Mouse (Mus musculus): Measurements from ENCODE around the gene Slc35f2. TPM values are rescaled to one million over a fixed set of nuclear protein-coding genes. Genes with fewer than 3 reads are reported as not detected.

Slc35f2 gene
- total and polyA plus RNA-seq, 3 experiments: 0.33 TPM; not detected in 2

DNA sequence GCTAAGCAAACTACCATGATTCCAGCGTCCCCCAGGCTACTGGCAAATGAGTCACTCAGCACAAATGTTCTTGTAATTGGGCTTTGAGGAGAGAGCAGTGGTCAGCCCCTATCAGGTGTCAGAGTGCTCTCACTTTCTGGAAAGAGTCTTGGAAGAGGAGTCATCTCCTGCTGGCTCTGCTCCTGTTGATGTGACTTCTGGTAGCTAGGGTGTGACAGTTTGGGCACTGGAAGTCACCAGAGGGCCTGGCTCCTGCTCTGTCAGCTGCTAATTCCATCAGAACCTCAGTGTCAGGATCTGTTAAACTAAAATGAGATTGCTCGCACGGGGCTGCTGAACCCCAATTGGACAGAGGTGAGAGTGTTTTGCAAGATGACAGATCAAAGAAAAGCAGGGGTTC lies 63.7 kb downstream of the Slc35f2 start:
- H3K36me3 ChIP-seq (replicated peaks): no peaks in the 10 kb centered on the region
- no peaks in the 10 kb centered on the region for H3K4me1 ChIP-seq (ENCODE audit: insufficient read depth, low read depth, low read length)
- TF ChIP-seq CTCF (IDR thresholded peaks at IDR 0.05; ENCODE audit: low read depth, low read length) (no peak), GATA2 (IDR thresholded peaks at IDR 0.05; ENCODE audit: borderline replicate concordance, low read depth, low read length) (no peak), TAL1 (conservative IDR thresholded peaks at IDR 0.05; ENCODE audit: low read depth, low read length) (no peak), POLR2AphosphoS5 (IDR thresholded peaks at IDR 0.05; ENCODE audit: insufficient replicate concordance, low read depth, low read length) (no peak), GATA1 (IDR thresholded peaks at IDR 0.05; ENCODE audit: borderline replicate concordance, low read length) (no peak)
- no peaks in the 10 kb centered on the region for H3K9me3 ChIP-seq (replicated peaks)
- no peak for DNase-seq (ENCODE audit: low spot score)
- H3K27me3 ChIP-seq (ENCODE audit: insufficient read depth, low read length): no peaks in the 10 kb centered on the region; the same call in 1 of the 2 replicates
- ATAC-seq (ENCODE audit: extremely low read depth, insufficient number of reproducible peaks, low FRiP score, poor library complexity, severe bottlenecking): no peak
- H3K4me3 ChIP-seq (ENCODE audit: low read depth, low read length): no peak overlapping the region

DNA sequence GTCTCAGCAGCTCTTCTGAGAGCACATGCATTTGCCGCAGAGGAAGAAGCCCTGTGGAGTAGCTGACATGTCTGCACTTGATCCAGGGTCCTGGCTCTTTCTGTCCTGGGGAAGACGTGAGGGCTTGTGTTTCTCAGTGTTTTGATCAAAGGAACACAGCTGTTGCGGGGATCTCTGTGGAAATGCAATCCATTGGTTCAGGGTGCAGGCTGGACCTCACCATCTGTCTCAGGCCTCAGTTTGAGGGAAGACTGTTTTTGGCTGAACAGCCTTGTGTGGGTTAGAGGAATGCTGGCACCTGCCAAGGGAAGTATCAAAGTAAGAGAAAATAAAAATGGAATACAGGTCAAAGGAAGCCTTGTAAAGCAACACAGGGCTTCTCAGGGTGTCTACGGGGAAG lies 64.6 kb downstream of the Slc35f2 start:
- Histone ChIP-seq H3K36me3 (replicated peaks) (no peaks in the 10 kb centered on the region), H3K27me3 (ENCODE audit: insufficient read depth, low read length) (no peaks in the 10 kb centered on the region; the same call in 1 of the 2 replicates), H3K4me3 (ENCODE audit: low read depth, low read length) (no peak overlapping the region), H3K4me1 (ENCODE audit: insufficient read depth, low read depth, low read length) (no peaks in the 10 kb centered on the region), H3K9me3 (replicated peaks) (no peaks in the 10 kb centered on the region)
- TF ChIP-seq TAL1 (conservative IDR thresholded peaks at IDR 0.05; ENCODE audit: low read depth, low read length) (no peak), POLR2AphosphoS5 (IDR thresholded peaks at IDR 0.05; ENCODE audit: insufficient replicate concordance, low read depth, low read length) (no peak), GATA1 (IDR thresholded peaks at IDR 0.05; ENCODE audit: borderline replicate concordance, low read length) (no peak), CTCF (IDR thresholded peaks at IDR 0.05; ENCODE audit: low read depth, low read length) (no peak), GATA2 (IDR thresholded peaks at IDR 0.05; ENCODE audit: borderline replicate concordance, low read depth, low read length) (no peak)
- no peak for ATAC-seq (ENCODE audit: extremely low read depth, insufficient number of reproducible peaks, low FRiP score, poor library complexity, severe bottlenecking)
- no peak for DNase-seq (ENCODE audit: low spot score)

DNA sequence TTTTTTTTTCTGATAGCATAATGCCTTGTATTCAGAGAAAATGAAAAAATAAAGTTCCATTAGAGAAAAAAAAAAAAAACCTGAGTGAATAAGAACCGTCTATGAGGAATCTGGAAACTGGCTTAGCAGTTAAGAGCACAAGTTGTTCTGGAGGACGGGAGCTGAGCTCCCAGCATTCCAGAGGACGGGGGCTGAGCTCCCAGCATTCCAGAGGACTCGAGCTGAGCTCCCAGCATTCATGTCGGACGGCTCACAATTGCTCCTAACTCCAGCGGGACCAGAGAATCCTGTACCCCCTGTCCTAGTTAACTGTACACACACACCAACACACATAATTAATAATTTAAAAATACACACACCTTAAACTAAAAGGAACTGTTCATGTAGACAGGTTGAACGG lies 67.5 kb downstream of the Slc35f2 start:
- H3K4me1 ChIP-seq (ENCODE audit: insufficient read depth, low read depth, low read length): no peaks in the 10 kb centered on the region
- DNase-seq (ENCODE audit: low spot score) (no peak), ATAC-seq (ENCODE audit: extremely low read depth, insufficient number of reproducible peaks, low FRiP score, poor library complexity, severe bottlenecking) (no peak)
- TF ChIP-seq POLR2AphosphoS5 (IDR thresholded peaks at IDR 0.05; ENCODE audit: insufficient replicate concordance, low read depth, low read length) (no peak), GATA2 (IDR thresholded peaks at IDR 0.05; ENCODE audit: borderline replicate concordance, low read depth, low read length) (no peak), GATA1 (IDR thresholded peaks at IDR 0.05; ENCODE audit: borderline replicate concordance, low read length) (no peak)
- no peaks in the 10 kb centered on the region for H3K27me3 ChIP-seq (ENCODE audit: insufficient read depth, low read length)
- H3K4me3 ChIP-seq (ENCODE audit: low read depth, low read length): no peak overlapping the region
- H3K9me3 ChIP-seq (replicated peaks): no peaks in the 10 kb centered on the region
- H3K36me3 ChIP-seq (replicated peaks): no peaks in the 10 kb centered on the region

DNA sequence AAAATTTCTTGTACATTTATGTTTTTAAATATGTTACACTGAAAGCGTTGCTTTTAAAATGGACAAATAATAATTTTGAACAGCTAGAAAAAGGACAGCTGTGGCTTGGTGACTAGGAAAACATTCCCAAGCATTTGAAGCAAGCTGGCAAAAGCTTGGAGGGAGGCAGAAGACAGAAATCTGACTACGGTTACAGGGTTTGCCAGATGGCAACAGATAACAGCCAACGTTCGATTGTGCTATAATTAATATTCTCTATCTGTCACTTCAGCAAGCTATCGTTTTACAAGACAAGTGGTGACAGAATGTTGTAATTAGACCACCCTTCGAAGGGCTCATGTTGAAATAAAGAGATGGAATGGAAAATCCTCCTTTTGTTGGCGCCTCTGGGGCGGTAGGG lies 77.2 kb downstream of the Slc35f2 start:
- TF ChIP-seq CTCF (IDR thresholded peaks at IDR 0.05; ENCODE audit: low read depth, low read length) (no peak), GATA1 (IDR thresholded peaks at IDR 0.05; ENCODE audit: borderline replicate concordance, low read length) (no peak), GATA2 (IDR thresholded peaks at IDR 0.05; ENCODE audit: borderline replicate concordance, low read depth, low read length) (no peak), TAL1 (conservative IDR thresholded peaks at IDR 0.05; ENCODE audit: low read depth, low read length) (no peak), POLR2AphosphoS5 (IDR thresholded peaks at IDR 0.05; ENCODE audit: insufficient replicate concordance, low read depth, low read length) (no peak)
- ATAC-seq (ENCODE audit: extremely low read depth, insufficient number of reproducible peaks, low FRiP score, poor library complexity, severe bottlenecking) (no peak), DNase-seq (ENCODE audit: low spot score) (no peak)
- Histone ChIP-seq H3K9me3 (replicated peaks) (no peaks in the 10 kb centered on the region), H3K4me1 (ENCODE audit: insufficient read depth, low read depth, low read length) (no peaks in the 10 kb centered on the region), H3K4me3 (ENCODE audit: low read depth, low read length) (no peak overlapping the region), H3K27me3 (ENCODE audit: insufficient read depth, low read length) (no peaks in the 10 kb centered on the region; the same call in 1 of the 2 replicates), H3K36me3 (replicated peaks) (no peaks in the 10 kb centered on the region)

DNA sequence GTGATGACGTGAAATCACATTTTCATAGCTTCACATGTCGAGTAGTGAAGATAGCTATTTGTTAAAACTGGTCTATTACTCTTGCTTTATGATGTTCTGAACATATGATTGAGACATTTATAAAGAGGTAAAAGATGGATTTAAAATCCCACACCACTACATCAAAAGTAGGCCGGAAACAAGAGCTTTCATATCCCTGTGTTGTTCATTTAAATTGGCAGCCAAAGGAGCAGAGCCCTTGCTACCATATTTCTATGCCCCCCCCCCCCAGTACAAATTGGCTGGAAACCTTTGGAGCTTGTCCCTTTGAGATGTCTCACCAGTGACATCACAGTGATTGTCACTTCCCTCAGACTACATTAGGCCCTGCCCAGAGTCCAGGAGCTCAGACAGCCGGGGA lies 78.5 kb downstream of the Slc35f2 start, which contains the start of gene Sln:
Gene Sln, plus strand, starts transcription at position 301 of the 400 bp plus-strand sequence.
- no peak for ATAC-seq (ENCODE audit: extremely low read depth, insufficient number of reproducible peaks, low FRiP score, poor library complexity, severe bottlenecking)

DNA sequence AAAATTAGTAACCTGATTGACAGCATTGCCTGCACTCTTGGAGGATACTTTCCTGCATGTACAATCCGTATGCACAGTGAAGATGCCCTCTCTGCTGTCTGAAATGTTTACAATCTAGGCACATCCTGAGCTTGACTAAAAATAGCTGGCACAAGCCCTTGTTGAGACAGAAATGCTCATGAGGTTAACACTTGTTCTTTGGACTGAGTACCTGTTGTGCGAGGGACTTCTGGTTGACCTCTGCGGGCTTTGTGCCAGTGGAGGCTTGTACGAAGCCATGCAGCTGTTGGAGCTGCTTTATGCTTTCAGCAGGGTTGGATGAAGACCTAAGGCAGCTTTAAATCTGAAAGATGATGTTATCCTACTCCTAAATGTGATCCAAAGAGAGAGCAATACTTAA lies 80.8 kb downstream of the Slc35f2 start:
- no peak for TF ChIP-seq TAL1 (conservative IDR thresholded peaks at IDR 0.05; ENCODE audit: low read depth, low read length)
- TF ChIP-seq GATA1 (IDR thresholded peaks at IDR 0.05; ENCODE audit: borderline replicate concordance, low read length): no peak
- no peak for TF ChIP-seq CTCF (IDR thresholded peaks at IDR 0.05; ENCODE audit: low read depth, low read length)
- no peak for TF ChIP-seq POLR2AphosphoS5 (IDR thresholded peaks at IDR 0.05; ENCODE audit: insufficient replicate concordance, low read depth, low read length)
- no peak for TF ChIP-seq GATA2 (IDR thresholded peaks at IDR 0.05; ENCODE audit: borderline replicate concordance, low read depth, low read length)
- Histone ChIP-seq H3K4me3 (ENCODE audit: low read depth, low read length) (no peak overlapping the region), H3K36me3 (replicated peaks) (no peaks in the 10 kb centered on the region), H3K9me3 (replicated peaks) (no peaks in the 10 kb centered on the region), H3K4me1 (ENCODE audit: insufficient read depth, low read depth, low read length) (no peaks in the 10 kb centered on the region), H3K27me3 (ENCODE audit: insufficient read depth, low read length) (no peaks in the 10 kb centered on the region; the same call in 1 of the 2 replicates)
- ATAC-seq (ENCODE audit: extremely low read depth, insufficient number of reproducible peaks, low FRiP score, poor library complexity, severe bottlenecking): no peak
- DNase-seq (ENCODE audit: low spot score): no peak

More for the DNA sequence above, 78.5 kb downstream of the Slc35f2 start, which contains the start of gene Sln:
- H3K4me1 ChIP-seq (ENCODE audit: insufficient read depth, low read depth, low read length): no peaks in the 10 kb centered on the region
- H3K27me3 ChIP-seq (ENCODE audit: insufficient read depth, low read length): no peaks in the 10 kb centered on the region; the same call in 1 of the 2 replicates
- H3K4me3 ChIP-seq (ENCODE audit: low read depth, low read length): no peak within 1 kb of the TSS
- H3K9me3 ChIP-seq (replicated peaks): no peaks in the 10 kb centered on the region
- TF ChIP-seq CTCF (IDR thresholded peaks at IDR 0.05; ENCODE audit: low read depth, low read length) (no peak), GATA2 (IDR thresholded peaks at IDR 0.05; ENCODE audit: borderline replicate concordance, low read depth, low read length) (no peak), GATA1 (IDR thresholded peaks at IDR 0.05; ENCODE audit: borderline replicate concordance, low read length) (no peak), TAL1 (conservative IDR thresholded peaks at IDR 0.05; ENCODE audit: low read depth, low read length) (no peak), POLR2AphosphoS5 (IDR thresholded peaks at IDR 0.05; ENCODE audit: insufficient replicate concordance, low read depth, low read length) (no peak)
- H3K36me3 ChIP-seq (replicated peaks): no peaks in the 10 kb centered on the region
- no peak for DNase-seq (ENCODE audit: low spot score)
